Mouse (Mus musculus): ENCODE data around the gene Riok1. TPM values are rescaled to one million over a fixed set of nuclear protein-coding genes. Genes with fewer than 3 reads are reported as not detected.

Riok1 gene
- polyA plus RNA-seq, 1 experiment from 2014 or later: 51.1 TPM

- H3K9me3 ChIP-seq (ENCODE audit: control insufficient read depth, low read length): no peaks in the 10 kb centered on the region
- no peak overlapping the region for H3K9ac ChIP-seq (replicated peaks; ENCODE audit: low read length)
- H3K36me3 ChIP-seq (ENCODE audit: control insufficient read depth, insufficient read depth, low read length): no peaks in the 10 kb centered on the region
- H3K4me1 ChIP-seq (ENCODE audit: control insufficient read depth, insufficient read depth, low read length): no peaks in the 10 kb centered on the region
- no peak for ATAC-seq (ENCODE audit: low FRiP score, low TSS enrichment)
- no peak overlapping the region for H3K4me3 ChIP-seq (replicated peaks; ENCODE audit: low read depth, low read length)
- no peak for DNase-seq
- H3K27ac ChIP-seq (replicated peaks; ENCODE audit: low read depth, low read length): no peak overlapping the region
- no peak overlapping the region for H3K4me2 ChIP-seq (ENCODE audit: low read length)
- no peaks in the 10 kb centered on the region for H3K27me3 ChIP-seq (ENCODE audit: control insufficient read depth, insufficient read depth, low read length)
- 51% methylated on average over 4 of the region's 4 CpGs for WGBS
Measured at GRCm38 (mm10) chr13:38089871-38090270, 53.1 kb downstream of the Riok1 start.

DNA sequence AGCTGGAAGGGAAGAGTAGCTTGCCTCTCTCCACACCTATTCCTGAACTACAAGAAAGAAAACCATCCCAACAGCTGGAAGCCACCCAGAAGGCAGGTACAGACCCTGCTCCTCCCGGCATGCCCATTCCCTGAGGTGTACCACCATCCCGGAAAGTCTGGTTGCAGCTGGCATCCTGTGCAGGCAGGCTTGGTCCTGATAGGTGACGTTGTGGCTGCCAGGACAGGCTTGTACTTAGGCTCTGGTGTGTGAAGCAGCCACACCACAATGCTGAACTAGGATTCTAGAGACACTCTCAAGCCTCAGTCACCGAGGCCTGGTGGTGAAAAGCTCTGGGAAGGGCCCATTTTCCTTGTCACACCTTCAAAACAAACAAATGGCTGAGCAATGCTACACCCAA lies 59.4 kb downstream of the Riok1 start:
- no peaks in the 10 kb centered on the region for H3K9me3 ChIP-seq (ENCODE audit: control insufficient read depth, low read length)
- H3K4me3 ChIP-seq (replicated peaks; ENCODE audit: low read depth, low read length): no peak overlapping the region
- H3K4me2 ChIP-seq (ENCODE audit: low read length): no peak overlapping the region
- no peak overlapping the region for H3K9ac ChIP-seq (replicated peaks; ENCODE audit: low read length)
- no peak overlapping the region for H3K27ac ChIP-seq (replicated peaks; ENCODE audit: low read depth, low read length)
- no peaks in the 10 kb centered on the region for H3K36me3 ChIP-seq (ENCODE audit: control insufficient read depth, insufficient read depth, low read length)
- H3K27me3 ChIP-seq (ENCODE audit: control insufficient read depth, insufficient read depth, low read length): no peaks in the 10 kb centered on the region
- ATAC-seq (ENCODE audit: low FRiP score, low TSS enrichment) (no peak), DNase-seq (no peak)
- WGBS: 80% methylated on average over 4 of the region's 4 CpGs
- no peaks in the 10 kb centered on the region for H3K4me1 ChIP-seq (ENCODE audit: control insufficient read depth, insufficient read depth, low read length)

DNA sequence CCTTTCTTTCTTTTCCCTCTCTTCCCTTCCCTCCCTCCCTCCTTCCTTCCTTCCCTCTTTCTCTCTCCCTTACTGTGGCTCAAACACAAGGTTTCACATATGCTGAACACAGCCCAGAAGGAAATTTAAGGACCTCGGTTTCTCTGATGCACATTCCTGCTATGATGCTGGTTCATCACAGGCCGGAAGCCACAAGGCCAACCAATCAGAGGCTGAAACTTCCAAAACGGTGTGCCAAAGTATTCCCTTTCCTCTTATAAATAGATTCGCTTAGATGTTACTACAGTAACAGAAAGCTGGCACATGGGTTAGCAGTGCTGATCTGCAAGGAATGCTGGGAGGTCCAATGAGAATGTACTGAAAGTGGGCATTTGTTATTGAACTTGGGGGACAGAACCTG lies 66.6 kb downstream of the Riok1 start:
- Histone ChIP-seq H3K36me3 (ENCODE audit: control insufficient read depth, insufficient read depth, low read length) (no peaks in the 10 kb centered on the region), H3K4me2 (ENCODE audit: low read length) (no peak overlapping the region), H3K4me1 (ENCODE audit: control insufficient read depth, insufficient read depth, low read length) (no peaks in the 10 kb centered on the region), H3K9ac (replicated peaks; ENCODE audit: low read length) (no peak overlapping the region), H3K9me3 (ENCODE audit: control insufficient read depth, low read length) (no peaks in the 10 kb centered on the region), H3K4me3 (replicated peaks; ENCODE audit: low read depth, low read length) (no peak overlapping the region), H3K27me3 (ENCODE audit: control insufficient read depth, insufficient read depth, low read length) (no peaks in the 10 kb centered on the region), H3K27ac (replicated peaks; ENCODE audit: low read depth, low read length) (no peak overlapping the region)
- ATAC-seq (ENCODE audit: low FRiP score, low TSS enrichment) (no peak), DNase-seq (no peak)
- WGBS: 83% methylated on average over 4 of the region's 4 CpGs

GRCm38 (mm10) chr13:38104501-38104900 lies 67.7 kb downstream of the Riok1 start:
- H3K9me3 ChIP-seq (ENCODE audit: control insufficient read depth, low read length): no peaks in the 10 kb centered on the region
- ATAC-seq (ENCODE audit: low FRiP score, low TSS enrichment): no peak
- WGBS: 92% methylated on average over 10 of the region's 10 CpGs

GRCm38 (mm10) chr13:38109081-38109480 lies 72.3 kb downstream of the Riok1 start:
- no peak for ATAC-seq (ENCODE audit: low FRiP score, low TSS enrichment)
- Histone ChIP-seq H3K27ac (replicated peaks; ENCODE audit: low read depth, low read length) (no peak overlapping the region), H3K4me2 (ENCODE audit: low read length) (no peak overlapping the region), H3K27me3 (ENCODE audit: control insufficient read depth, insufficient read depth, low read length) (no peaks in the 10 kb centered on the region), H3K36me3 (ENCODE audit: control insufficient read depth, insufficient read depth, low read length) (no peaks in the 10 kb centered on the region), H3K4me3 (replicated peaks; ENCODE audit: low read depth, low read length) (no peak overlapping the region), H3K4me1 (ENCODE audit: control insufficient read depth, insufficient read depth, low read length) (no peaks in the 10 kb centered on the region), H3K9me3 (ENCODE audit: control insufficient read depth, low read length) (no peaks in the 10 kb centered on the region), H3K9ac (replicated peaks; ENCODE audit: low read length) (no peak overlapping the region)
- WGBS: 77% methylated on average over 9 of the region's 9 CpGs
- DNase-seq: no peak

More at GRCm38 (mm10) chr13:38104501-38104900, 67.7 kb downstream of the Riok1 start:
- no peaks in the 10 kb centered on the region for H3K27me3 ChIP-seq (ENCODE audit: control insufficient read depth, insufficient read depth, low read length)
- H3K36me3 ChIP-seq (ENCODE audit: control insufficient read depth, insufficient read depth, low read length): no peaks in the 10 kb centered on the region
- H3K4me3 ChIP-seq (replicated peaks; ENCODE audit: low read depth, low read length): no peak overlapping the region
- no peak for DNase-seq
- no peak overlapping the region for H3K4me2 ChIP-seq (ENCODE audit: low read length)
- no peak overlapping the region for H3K27ac ChIP-seq (replicated peaks; ENCODE audit: low read depth, low read length)
- no peak overlapping the region for H3K9ac ChIP-seq (replicated peaks; ENCODE audit: low read length)
- H3K4me1 ChIP-seq (ENCODE audit: control insufficient read depth, insufficient read depth, low read length): no peaks in the 10 kb centered on the region

Small RNAs within 50 kb of the gene (microRNA-seq; reads per million reads assigned to microRNA genes)
- not detected for gene Gm27387

Other genes starting within 250 kb of the Riok1 start
- gene Ssr1, start 42.8 kb upstream of the Riok1 start, polyA plus RNA-seq (2014; fragmentation: Nextera tagmentation; extraction: Ambion mirVana): 51.7 and 81.1 TPM in 2 replicates
- 2.7 TPM in 2 replicates for gene Cage1, start 74 bp downstream of the Riok1 start, polyA plus RNA-seq (2014; fragmentation: Nextera tagmentation; extraction: Ambion mirVana)
- gene Dsp, start 114.3 kb downstream of the Riok1 start, polyA plus RNA-seq (2014; fragmentation: Nextera tagmentation; extraction: Ambion mirVana): 0.08 and 0.13 TPM in 2 replicates
- 30.9 and 32.6 TPM in 2 replicates for gene Snrnp48, start 167.9 kb downstream of the Riok1 start, polyA plus RNA-seq (2014; fragmentation: Nextera tagmentation; extraction: Ambion mirVana)

All from midbrain, embryonic 14.5 days (tissue).